Mouse (Mus musculus): ENCODE data around the gene Zer1.
"Not testable (repeated sequence)": the region's sequence is repeated elsewhere in the genome, so short reads cannot be mapped to it uniquely, and the experiment has no call there.

Gene Zer1

DNA sequence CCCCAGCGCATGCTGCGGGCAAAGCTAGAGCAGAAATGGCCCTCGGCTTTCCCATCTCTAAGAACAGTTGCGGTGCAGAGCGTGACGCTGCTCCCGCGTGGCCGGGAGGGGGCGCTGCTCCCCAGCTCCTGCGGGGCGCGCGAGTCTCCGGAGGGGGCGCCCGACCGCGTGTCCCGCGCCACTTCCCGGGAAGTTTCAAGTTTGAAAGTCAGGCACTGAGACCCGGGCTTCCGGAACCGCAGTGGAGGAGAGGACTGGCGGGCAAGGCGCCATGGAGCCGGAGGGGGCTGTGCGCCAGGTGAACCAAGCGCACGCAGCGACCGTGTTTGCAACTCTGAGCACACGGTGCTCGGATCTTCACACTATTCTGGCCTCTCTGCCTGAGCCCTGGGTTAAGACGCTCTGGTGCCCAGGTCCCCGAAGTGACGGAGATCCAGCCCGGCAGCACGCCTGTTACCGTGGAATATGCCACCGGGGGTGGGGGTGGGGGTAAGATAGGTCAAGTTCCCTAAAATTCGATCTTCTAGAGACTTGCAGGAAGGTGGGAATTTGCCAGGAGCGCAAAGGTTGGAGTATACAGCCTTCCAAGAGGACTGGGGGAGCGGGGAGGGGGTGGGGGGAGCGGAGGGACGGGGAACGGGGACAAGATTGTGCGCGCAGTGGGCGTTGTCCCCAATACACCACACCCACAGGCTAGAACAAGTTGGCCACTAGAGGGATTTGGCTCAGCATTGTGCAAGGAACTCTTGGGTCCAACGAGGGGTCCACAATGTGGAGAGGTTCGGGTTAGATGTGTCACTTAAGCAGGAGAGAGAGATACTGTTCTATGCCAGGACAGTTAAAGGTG lies 46.7 kb downstream of the Zer1 start, which contains the start of gene Pkn3:
TSS of gene Pkn3 (plus strand) at position 183 of the 847 bp plus-strand sequence.
- peak; percentile 84 for DNase-seq (ENCODE audit: low read depth, low spot score)

DNA sequence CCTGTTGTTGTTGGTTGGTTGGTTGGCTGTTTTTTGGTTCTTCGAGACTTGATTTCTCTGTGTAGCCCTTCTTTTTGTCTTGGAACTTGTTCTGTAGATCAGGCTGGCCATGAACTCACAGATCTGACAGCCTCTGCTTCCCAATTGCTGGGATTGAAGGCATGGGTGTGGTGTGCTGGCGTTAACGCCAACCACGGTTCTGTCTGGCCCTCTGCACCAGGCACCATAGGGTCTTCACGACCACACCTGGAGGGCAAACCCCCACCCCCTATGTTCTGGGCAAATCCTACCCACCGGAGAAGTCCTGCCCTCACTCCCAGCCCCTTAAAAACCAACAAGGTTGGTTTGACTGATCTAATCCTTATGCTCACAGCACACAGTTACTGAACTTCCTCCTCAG lies 47.4 kb downstream of the Zer1 start:
- no peak for DNase-seq (ENCODE audit: low read depth, low spot score)

GRCm38 (mm10) chr2:30076439-30076838 lies 47.9 kb downstream of the Zer1 start:
- DNase-seq (ENCODE audit: low read depth, low spot score) = no peak

DNA sequence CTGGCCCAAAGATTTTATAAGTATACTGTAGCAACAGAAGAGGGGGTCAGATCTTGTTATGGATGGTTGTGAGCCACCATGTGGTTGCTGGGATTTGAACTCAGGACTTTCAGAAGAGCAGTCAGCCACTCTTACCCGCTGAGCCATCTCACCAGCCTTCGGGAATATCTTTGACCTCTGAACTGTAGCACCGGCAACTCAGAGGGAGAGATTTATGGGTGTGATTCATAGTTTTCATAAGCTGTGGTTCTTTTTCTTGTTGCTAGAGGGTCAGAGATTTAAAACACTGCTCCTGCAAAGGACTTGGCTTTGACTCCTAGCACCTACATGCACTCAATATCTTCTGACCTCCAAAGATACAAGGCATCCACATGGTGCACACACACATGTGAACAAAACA lies 48.8 kb downstream of the Zer1 start:
- peak; percentile 80 for DNase-seq (ENCODE audit: low read depth, low spot score)

- DNase-seq (ENCODE audit: low read depth, low spot score) = no peak
Measured at GRCm38 (mm10) chr2:30073285-30073684, 51.1 kb downstream of the Zer1 start.

- DNase-seq (ENCODE audit: low read depth, low spot score) = no peak
Measured at GRCm38 (mm10) chr2:30072875-30073274, 51.5 kb downstream of the Zer1 start.

- no peak for DNase-seq (ENCODE audit: low read depth, low spot score)
Measured at GRCm38 (mm10) chr2:30067962-30068361, 56.4 kb downstream of the Zer1 start.

GRCm38 (mm10) chr2:30067031-30067888 lies 57.1 kb downstream of the Zer1 start:
- DNase-seq (ENCODE audit: low read depth, low spot score) = peak; percentile 46

DNA sequence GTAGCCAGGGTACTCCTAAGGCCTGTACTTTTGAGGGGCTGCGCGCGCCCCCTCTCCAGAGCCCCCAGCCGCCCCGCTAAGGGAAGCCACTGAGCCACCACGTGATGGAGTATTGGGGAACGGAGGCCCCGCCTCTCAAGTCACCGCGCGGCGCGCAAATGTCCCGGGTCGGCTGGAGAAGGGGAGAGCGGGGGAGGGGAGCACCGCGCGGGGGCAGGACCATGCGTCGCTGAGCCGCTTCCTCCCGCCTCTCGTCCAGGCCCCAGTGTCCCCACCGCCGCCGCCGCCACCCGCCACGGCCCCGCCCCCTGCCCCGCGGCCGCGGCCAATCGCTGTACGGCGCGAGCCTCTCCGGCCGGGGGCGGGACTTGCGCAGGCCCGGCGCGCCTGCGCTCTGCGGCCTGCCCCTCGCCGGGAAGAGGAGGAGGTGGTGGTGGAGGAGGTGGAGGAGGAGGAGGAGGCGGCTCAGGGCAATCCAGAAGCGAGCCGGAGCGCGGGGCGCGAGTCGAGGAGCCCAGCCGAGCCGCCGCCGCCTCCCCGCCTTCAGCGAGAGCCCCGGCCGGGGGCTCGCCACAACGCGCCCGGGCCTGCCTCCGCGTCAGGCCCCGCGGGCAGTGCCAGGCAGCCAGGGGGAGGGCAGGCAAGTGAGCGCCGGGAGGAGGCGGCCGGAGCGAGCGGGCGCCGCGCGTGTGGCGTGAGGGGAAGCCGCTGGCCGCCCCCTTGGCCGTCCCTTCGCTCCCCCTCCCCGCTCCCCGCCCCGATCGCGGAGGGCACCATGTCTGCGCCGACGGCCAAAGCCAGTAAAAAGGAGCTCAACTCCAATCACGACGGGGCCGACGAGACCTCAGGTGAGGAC lies 58.1 kb downstream of the Zer1 start:
- DNase-seq (ENCODE audit: low read depth, low spot score) = peak; percentile 82

DNA sequence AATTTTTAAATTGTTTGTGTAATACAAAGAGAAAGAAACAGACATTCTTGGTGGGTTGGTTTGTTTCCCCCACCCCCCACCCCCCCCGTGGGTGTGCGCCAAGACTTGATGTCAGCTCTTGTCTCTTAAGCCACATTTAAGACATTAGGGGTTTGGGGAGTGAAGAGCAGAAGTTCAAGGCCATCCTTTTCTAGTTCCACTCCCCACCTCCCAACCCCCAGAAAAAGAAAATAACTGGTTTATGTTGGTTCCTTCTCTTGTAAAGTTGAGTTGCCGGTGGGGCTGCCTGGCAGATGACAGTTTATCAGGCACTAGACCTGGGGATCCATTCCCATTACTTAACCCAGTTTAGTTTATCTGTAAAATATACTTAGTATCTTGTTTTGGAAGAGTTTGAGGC lies 60.1 kb downstream of the Zer1 start:
- DNase-seq (ENCODE audit: low read depth, low spot score) = no peak

GRCm38 (mm10) chr2:30063791-30064190 lies 60.6 kb downstream of the Zer1 start:
- no peak for DNase-seq (ENCODE audit: low read depth, low spot score)

DNA sequence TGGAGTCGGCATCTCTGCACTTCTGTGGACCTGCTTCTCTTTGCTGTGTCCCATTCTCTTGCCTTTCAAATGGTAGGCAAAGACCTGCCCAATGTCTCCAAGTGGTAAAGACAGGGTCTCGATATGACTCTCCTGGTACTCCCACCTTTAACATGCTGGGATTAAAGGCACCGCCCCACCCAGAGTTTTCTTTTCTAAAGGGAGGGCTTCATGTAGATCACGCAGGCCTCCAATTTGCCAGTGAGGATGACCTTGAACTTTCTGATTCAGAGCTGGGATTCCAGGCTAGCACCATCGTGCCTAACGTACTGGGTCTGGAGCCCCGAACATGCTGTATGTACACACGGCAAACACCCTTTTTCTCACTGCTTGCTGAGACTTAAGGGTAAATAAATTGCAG lies 61.1 kb downstream of the Zer1 start:
- peak; percentile 35 for DNase-seq (ENCODE audit: low read depth, low spot score)

GRCm38 (mm10) chr2:30062249-30063093 lies 61.9 kb downstream of the Zer1 start:
- peak; percentile 79 for DNase-seq (ENCODE audit: low read depth, low spot score)

GRCm38 (mm10) chr2:30061215-30062166 lies 62.9 kb downstream of the Zer1 start:
- peak; percentile 63 for DNase-seq (ENCODE audit: low read depth, low spot score)

- DNase-seq (ENCODE audit: low read depth, low spot score) = no peak
Measured at GRCm38 (mm10) chr2:30058418-30058817, 66.0 kb downstream of the Zer1 start.

GRCm38 (mm10) chr2:30057223-30057904 lies 67.0 kb downstream of the Zer1 start, which contains the start of gene Set:
Gene Set (plus strand): TSS chr2:30057378.
- no peak for DNase-seq (ENCODE audit: low read depth, low spot score)

DNA sequence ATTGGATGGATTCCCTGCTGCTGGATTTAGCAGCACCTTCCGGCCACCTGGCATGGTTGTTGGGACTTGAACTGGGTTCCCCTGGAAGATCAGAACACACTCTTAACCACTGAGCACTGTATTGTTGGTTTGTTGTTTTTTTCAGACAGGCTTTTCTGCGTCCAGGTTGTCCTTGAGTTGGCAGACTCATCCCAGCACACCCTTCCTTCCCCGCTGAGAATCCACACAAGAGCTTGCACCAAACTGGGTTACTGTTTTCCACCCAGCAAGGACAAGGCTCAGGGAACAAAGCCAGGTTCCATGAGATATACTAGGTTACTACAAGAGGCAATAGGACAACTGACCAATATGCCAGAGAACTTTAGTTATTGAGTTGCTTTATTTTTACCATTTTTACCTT lies 67.6 kb downstream of the Zer1 start:
- no peak for DNase-seq (ENCODE audit: low read depth, low spot score)

- not testable (repeated sequence) for DNase-seq (ENCODE audit: low read depth, low spot score)
Measured at GRCm38 (mm10) chr2:30055310-30055709, 69.1 kb downstream of the Zer1 start.

Data from 3T3-L1 (cell line).